Mouse (Mus musculus) heart, postnatal 36 days (tissue): ENCODE measurements at regions not wholly inside any gene's neighbourhood (a gene's known extent, or its start where the extent isn't known, plus 50 kb on each side); places are given as distances from the start of the nearest gene placed in this dataset.

Experiments used
- DNase-seq, 2 experiments: peaks; one replicate each; pipeline ENCODE4 v3.0.0; 2021 to 2022
- intact Hi-C: fragments of 180-260 bp; cut with DNase I; formaldehyde crosslinking; loops from one replicate; pipeline ENCODE4 v1.15.1; 2025

DNA sequence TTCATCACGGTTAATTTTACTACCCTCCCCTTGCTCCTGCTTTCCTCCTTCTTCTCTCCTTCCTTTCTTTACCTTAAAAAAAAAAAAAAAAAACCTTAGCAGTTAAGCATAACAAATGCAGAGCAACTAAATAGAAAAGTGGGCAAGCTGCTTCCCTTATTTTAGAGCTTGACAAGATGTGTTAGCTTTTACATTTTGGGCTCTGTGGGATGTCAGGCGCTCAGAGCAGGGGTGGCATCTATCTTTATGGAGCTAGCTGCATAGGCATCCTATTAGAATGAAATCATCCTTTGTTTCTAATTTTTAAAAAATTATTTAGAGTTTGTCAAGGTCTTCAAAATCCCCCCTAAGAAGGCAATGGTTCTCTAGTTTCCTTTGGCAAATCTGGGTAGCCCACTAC is 234.1 kb upstream of the Zc3h12c start:
- no peak for DNase-seq
- intact Hi-C loops, result no loop called here

DNA sequence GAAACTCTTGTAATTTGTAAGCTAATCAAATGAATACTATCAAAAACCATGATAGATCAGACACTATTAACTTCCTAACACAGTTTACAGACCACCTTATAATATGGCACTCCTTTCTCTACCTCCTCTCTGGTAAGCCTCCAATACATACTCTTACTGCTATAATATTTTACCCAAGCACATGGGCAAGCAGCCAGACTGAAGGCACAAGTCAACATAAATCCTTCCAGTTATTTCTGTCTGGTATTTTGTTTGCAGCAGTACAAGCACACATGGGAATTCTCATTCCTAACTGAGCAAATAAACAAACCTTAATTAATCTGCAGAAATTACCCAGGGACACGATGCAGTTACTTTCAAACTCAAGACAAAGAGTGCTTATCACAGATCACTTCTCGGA is 210.7 kb upstream of the Zc3h12c start:
- DNase-seq, result no peak
- intact Hi-C loops, result no loop called here

DNA sequence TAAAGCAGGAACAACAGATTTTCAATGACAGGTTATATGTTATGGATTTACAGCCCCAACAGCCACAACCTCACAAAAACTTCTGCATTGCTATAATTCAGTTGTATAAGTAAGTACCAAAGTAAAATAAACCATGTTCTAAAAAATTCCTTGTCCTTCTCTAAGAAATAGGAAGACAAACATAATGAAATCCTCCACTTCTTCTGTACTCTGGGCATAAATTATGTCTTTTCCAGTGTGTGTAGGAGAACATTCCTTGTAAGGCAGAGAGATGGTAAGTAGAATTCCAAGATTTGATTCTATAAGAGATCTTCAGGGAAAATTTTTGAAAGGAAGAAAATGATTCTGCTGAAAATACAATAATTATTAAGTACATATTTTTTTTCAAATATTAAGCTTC is 209.4 kb upstream of the Zc3h12c start:
- intact Hi-C loops, result no loop called here
- no peak for DNase-seq

DNA sequence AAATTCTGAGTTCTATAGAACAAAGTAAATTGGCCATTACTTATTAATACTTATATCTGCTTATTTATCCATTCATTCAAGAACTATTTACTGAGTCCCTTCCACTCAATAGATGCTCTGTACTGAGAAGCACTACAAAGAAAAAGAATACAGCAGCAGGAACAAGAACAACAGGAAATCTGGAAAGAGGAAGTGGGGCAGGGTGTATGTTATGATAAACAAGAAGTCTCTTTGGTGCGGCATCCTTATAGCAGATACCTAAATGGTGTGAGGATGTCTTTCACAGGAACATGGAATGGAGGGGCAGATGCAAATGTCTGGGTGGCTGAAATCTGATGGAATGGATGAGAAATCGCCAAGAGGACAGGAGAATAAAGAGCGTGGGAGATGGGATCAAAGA is 208.5 kb upstream of the Zc3h12c start:
- intact Hi-C loops, result no loop called here
- no peak for DNase-seq

DNA sequence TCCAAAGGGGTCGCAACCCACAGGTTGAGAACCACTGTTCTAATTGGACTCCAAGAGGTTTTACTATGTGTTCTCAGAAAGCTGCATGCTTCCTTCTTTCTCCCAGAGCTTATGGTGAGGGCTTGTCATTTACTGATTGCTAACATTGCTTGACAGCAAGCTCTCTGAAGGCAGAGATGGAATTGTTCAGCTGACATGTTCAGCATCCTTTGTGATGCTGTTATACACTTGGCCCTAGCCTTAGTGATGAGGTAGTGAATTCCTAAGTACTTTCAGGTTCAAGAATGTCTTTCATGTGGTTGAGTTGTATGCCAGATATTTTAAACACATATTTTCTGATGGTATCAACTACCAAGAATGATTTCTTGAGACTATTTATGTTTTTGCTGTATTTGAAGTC is 202.9 kb upstream of the Zc3h12c start:
- no peak for DNase-seq
- intact Hi-C loops, result no loop called here

DNA sequence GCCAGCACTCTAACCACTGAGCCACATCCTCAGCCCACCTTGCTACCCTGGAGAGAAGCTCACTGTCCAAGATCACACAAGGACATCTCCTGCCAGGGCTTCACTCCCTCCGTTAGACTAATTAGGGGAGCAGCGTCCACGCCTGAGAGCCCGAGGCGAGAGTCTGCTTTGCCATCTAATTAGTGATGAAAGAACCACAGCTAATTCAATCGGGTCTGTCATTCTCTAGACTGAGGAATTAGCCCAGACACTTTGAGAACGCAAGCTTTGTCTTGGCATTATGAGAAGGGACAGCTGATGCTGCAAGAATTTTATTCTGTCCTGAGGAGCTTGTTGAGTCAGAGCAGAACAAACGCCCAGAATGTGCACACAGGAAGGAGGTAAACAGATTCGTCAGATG is 200.5 kb upstream of the Zc3h12c start:
- intact Hi-C loops, result no loop called here
- DNase-seq, result no peak

DNA sequence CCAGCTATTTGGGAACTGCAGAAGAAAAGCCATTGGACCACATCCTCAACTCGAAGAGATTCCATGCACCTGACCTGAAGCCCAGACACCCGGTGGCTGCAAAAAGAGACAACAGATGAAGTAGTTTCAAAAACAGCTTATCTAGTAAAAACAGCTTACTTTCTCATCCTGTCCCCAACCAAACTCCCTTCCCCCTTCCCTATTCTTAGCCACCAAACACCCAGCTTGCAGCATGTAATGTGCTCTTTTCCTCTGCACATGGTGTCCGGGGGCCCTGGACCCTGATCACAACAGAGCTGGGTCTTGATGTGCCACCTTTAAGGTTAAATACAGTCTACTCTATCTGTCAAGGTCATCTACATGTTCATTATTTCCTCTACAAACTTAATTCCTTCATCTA is 199.7 kb upstream of the Zc3h12c start:
- no peak for DNase-seq
- intact Hi-C loops, result no loop called here

DNA sequence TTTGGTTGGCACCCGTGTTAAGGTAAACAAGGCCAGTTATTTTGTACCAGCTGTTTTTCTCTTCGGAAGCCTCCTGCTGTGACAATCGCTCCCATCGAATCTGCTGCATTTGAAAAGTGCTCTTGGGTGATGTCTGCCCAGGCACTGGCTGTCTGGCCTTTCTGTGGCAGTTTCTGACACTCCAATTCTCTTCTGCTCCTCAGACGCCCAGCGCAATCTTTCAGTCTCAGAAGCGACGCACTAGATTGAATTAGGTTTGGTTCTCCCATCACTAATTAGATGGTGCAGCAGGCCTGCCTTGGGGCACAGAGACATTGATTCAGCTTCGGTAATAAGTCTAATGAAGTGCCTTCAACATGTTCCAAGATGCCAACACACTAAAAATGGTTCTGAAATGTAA is 197.7 kb upstream of the Zc3h12c start:
- intact Hi-C loops, result no loop called here

DNA sequence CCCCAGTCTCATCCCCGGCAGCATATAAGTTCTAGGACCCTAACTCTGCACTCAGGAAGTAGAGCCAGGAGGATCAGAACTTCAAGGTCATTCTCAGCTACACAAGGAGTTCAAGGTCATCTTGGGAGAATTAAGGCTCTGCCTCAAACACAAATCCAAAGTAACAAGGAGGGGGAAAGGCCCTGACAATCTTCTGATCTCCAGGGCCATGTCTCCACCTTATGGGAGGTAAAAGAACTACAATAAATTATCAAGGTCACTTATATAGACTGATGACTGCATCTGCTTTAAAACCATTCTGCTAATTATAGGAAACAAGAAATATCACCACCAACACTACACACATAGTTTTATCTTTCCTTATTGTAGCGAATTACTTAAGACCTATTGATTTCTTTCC is 193.2 kb upstream of the Zc3h12c start:
- intact Hi-C loops, result no loop called here
- DNase-seq, result no peak

More for the DNA sequence above, 197.7 kb upstream of the Zc3h12c start:
- DNase-seq, result no peak

DNA sequence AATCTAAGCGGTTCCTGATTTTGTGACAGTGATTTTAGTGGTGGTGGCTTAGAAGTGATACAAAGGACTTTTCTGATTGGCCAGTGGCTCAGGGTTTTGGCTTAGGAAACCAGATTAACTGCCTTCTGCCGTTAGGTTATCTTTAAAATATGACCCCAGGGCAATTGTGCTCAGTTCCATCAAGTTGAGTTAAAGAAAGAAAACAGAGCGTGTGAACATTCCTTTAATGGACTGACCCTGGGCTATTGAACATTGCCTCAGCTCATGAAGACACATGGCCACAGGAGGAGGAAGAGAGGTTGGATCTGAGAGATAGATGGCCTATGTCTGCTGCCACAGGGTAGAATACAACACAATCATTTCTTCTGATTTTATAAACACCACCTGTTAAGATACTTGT is 191.0 kb upstream of the Zc3h12c start:
- DNase-seq, result no peak
- intact Hi-C loops, result no loop called here

DNA sequence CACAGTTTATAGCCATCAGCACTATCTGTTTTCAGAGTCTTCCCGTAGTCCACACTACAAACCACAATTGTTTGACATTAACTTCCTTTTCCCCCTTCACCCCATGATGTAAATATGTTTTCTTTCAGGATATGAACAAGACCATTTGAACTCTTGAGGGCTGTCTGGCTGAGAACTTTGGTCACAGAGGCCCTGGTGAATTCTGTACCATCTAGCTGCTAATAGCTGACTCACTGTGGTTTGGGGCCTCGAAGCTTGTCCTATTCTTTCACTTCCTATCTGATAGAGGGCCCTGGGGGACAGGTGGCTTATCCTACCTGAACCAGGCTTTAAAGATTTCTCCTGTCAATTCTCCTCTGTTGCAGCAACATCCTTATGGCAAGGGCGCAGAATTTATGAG is 188.2 kb upstream of the Zc3h12c start:
- intact Hi-C loops, result no loop called here
- DNase-seq, result no peak

DNA sequence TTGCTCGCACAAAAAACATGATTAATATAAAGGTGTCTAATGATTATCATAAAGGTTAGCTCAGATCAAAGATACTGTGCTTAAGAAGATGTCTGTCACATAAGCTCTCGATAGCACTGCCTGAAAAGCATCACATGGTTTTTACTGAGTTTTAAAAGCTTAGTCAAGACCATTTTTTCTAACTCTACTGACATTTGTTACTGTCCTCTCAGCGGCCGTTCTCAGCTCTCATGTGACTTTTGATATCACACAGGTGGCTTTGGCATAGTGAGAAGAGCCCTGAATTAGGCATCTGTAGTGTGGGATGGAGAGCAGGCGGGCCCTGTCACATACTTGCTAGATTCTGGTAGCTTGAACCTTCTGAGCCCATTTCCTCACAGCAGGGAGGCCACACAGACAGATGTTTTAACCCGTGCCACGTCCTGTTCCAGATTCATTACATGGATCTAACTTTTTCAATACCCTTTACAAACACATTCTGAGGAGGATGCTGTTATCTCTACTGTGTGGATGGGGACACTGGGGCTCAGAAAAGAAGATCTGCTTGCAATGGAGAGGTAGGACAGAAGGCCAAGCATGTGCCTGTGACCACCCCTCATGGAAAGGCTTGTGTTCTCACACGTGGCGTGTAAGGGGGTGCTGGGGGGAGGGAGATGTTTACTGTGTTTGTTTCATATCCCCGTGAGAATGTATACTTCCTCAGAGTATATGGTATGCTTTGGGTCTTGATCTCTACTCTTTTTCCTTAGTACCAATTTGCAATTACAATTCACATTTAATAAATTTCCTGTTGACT is 187.0 kb upstream of the Zc3h12c start:
- no peak for DNase-seq

DNA sequence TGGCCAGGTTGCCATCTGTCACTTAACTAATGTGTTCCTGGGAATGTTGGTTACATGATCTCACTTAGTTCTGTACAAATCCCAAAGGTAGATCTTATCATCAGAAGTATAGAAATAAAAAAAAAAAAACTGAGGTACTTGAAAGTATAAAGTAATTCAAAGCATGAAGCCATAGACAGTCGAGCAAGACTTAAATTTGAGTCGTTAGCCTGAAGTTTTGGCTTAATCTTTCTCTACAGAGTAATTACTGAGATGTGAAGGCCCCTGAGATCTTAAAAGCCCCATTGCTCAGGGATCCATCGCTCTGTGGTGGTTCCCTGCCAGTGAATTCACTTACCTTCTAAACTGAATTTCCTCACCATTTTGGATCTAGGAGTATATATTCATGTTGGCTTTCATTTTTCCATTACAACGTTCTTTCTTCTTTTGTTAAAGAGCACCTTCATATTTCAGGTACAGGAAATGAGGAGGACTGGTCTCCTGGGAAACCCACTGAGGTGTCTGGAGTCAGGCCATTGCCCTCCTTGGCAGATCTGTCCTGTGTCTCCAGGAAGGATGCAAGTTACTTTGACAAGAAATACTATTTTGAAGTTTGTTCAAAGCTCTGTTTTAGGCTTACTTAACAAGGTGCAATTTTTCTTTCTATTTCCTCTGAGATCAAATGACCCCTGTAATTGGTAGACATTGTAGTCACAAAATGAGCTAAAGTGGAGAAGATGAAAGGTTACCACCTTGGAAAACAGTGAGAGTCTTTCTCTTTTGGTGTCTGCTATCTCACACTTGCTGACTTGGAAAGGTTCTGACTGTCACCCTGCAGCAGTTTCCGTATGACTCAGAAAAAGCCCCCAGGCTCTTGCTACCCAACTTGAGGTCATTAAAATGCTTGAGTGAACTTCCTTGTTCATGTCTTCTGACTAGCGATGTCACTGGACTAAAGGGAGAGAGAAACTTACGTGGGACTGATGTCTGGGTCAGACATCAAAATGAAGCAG is 180.5 kb upstream of the Zc3h12c start:
- intact Hi-C loops, result no loop called here
- DNase-seq, result no peak

More for the DNA sequence above, 187.0 kb upstream of the Zc3h12c start:
- intact Hi-C loops, result no loop called here

DNA sequence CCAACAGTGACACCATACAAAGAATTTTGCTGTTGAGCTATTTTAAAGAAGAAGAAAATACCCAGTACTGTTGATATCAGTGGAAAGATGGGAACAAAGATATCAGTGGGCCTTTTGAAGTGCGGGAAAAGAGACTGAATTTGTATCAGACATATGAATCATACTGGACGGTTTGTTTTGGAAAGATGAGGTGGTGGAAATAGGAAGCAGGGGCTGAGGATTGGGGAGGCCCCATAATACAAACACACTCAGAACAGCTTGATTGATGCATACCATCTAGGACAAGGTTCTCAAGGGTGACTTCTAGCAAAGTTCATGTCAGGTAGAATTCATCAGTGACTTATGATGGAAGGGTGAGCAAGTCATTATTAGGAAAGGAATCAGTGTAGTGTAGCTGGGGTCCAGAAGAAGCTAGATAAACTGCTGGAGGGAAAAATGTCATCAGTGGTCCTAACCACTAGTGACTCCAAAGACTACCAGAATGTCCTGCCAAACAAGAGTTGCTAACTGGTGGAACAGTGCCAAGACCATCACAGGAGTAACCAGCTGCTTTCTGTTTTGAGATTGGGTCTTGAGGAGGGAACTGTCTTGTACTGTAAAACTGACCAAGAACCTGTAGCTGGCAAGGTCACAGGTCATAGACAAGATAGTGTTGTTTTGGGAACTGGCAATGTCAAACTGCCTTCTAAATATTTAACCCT is 176.0 kb upstream of the Zc3h12c start:
- DNase-seq, result no peak
- intact Hi-C loops, result no loop called here

DNA sequence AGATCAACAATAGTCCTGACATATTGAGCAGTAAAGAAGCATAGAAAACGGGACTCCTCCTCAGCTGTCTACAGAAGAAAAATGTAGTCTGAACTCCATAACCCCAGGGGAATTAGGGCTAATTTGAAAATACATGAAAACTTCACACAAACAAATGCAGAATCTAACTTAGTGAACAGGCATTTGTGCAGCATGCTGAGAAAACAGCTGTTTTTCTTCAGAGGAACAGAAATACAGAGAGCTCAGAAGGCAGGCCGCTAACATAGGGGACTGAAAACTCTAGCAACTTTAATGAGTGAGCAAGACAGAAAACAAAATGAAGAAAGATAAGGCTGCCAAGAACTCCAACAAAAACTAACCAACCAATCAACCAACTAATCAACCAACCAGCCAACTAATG is 172.7 kb upstream of the Zc3h12c start:
- intact Hi-C loops, result no loop called here
- no peak for DNase-seq

DNA sequence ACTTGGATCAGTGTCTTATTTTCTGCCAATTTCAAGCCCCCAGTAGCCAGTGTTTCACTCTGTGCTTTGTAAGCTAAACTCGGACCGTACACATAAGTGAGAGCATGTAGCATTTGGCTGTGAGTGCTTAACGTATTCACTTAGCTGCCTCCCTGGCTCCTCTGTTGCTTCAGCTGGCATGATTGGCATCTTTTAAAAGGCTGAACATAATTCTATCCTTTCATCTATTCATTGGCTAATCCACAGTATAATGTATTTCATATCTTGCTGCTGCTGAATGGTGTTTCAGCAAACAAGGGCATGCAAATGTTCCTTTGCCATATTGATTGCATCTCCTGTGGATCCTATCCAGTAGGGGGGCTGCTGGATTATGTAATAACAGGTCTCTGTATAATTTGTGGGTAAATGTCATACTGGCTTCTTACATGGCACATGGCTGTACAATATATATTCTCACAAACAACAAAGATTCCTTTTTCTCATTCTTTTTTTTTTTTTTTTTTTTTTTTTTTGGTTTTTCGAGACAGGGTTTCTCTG is 169.5 kb upstream of the Zc3h12c start:
- DNase-seq, result no peak
- intact Hi-C loops, result no loop called here

DNA sequence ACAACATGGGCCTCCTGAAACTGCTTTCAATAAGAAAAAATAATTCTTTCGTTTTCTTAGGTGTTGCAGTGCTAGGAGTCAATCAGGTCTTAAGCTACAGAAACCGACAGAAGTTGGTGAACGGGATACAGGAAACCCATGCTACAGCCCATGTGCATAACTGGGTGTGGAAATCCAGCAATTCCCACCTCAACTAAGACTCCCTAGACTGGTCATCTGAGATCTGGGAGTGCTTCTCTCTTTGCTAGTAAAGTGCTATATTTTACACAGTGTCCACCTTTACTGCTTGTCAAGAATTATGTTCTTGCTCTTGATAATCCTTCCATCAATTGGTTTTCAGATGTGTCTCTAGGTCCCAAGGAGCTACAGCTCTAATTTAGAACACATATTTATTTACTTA is 166.4 kb upstream of the Zc3h12c start:
- intact Hi-C loops, result no loop called here
- DNase-seq, result no peak

DNA sequence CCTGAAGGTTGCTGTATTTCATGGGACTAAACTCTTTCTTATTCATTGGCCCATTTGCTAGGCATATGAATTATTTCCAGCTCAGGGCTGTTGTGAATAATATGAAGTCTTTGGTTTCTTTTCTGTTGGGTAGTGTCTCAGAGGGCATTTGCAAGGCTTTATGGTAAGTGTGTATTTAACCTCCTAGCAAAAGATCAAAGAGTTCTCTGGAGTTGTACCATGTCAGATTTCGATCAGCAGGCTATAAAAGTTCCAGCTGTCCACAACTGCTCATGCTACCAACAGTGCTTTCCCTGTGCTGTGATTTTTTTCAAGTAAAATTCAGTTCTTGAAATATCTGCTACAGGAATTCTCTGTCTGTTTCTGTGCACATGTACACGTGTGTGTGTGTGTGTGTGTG is 165.5 kb upstream of the Zc3h12c start:
- intact Hi-C loops, result no loop called here
- no peak for DNase-seq

DNA sequence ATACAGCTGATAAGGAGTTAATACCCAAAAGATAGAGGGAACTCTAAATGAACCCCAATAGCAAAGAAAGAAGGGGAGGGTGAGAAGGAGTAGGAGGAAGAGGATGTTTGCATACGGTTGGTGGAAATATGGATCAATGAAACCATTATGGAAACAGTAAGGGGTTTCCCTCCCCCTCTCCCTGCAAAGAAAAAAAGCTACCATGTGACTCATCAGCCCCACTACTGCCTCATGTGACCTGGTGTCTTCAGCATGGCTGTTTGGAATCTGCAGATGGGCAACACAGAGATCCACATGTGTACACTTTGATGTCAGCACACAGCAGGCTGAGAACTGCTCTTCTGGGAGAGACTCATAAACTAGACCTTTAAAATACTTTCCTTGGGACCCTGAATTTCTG is 163.4 kb upstream of the Zc3h12c start:
- DNase-seq, result no peak
- intact Hi-C loops, result no loop called here

DNA sequence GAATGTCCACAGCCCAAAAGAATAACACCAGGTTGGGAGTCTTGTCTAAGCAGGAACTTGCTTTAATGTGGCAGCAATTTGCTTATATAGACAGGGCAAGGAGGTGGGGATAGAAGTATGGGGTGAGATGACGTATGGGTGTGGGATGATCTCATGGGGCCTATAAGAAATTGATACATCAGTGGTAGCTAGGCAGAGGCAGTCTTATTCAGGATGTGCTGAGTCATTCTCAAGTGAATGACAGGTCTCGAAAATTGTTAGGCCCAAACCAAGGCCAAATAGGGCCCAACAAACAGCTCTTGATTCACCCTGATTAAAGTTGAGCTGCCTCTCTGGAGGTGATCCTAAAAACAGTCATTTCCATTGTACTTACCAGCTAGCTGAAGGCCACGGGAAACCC is 162.3 kb upstream of the Zc3h12c start:
- intact Hi-C loops, result no loop called here
- DNase-seq, result no peak

DNA sequence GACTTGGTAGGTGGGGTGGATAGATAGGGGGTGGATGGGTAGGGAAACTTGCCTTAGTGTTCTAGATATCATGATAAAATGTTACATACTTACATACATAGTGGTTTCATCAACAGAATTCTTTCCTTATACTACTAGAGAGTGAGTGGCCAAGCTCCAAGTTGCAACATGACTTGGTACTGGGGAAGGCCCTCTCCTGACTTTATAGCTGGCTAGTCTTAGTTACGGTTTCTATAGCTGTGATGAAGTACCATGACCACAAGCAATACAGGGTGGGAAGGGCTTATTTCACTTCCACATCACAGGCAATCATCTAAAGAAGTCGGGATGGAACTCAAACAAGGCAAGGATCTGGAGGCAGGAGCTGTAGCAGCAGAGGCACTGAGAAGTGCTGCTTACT is 156.0 kb upstream of the Zc3h12c start:
- intact Hi-C loops, result no loop called here
- no peak for DNase-seq
